Mouse (Mus musculus) kidney, adult 10 weeks (tissue): ENCODE data around the gene Rhbdd2. TPM values are rescaled to one million over a fixed set of nuclear protein-coding genes. Genes with fewer than 3 reads are reported as not detected.

Experiments used
- polyA plus RNA-seq: library from polyadenylated mRNA; stranded (reverse); fragments of 350-450 nt; fragmentation: Illumina TruSeq; extraction: RNeasy Lipid Tissue Mini Kit (QIAGEN cat#74804); gene quantifications from one replicate; pipeline ENCODE4 v1.2.3, GENCODE M21; 2014; ENCODE audit warnings: low read depth, low replicate concordance

The Rhbdd2 gene
- polyA plus RNA-seq: 12.2 TPM

GRCm38 (mm10) chr5:135632117-135632796 is at the start of gene Rhbdd2:
TSS of gene Rhbdd2 (plus strand) at chr5:135632618.

GRCm38 (mm10) chr5:135669741-135670275 is 37.4 kb downstream of the Rhbdd2 start, which contains the start of gene Por:
TSS of gene Por (plus strand) at chr5:135670033.

Other genes starting within 250 kb of the Rhbdd2 start
- gene Pom121, start 238.1 kb upstream of the Rhbdd2 start, polyA plus RNA-seq: 1.6 TPM
- gene Hip1, start 87.5 kb upstream of the Rhbdd2 start, polyA plus RNA-seq: 5.6 TPM
- gene Ccl26, start 69.0 kb upstream of the Rhbdd2 start, polyA plus RNA-seq: not detected
- not detected for gene Ccl24, start 59.6 kb upstream of the Rhbdd2 start, polyA plus RNA-seq
- gene Por, start 37.4 kb downstream of the Rhbdd2 start, polyA plus RNA-seq: 61.0 TPM
- gene Tmem120a, start 111.8 kb downstream of the Rhbdd2 start, polyA plus RNA-seq: 10.0 TPM
- gene Styxl1, start 145.8 kb downstream of the Rhbdd2 start, polyA plus RNA-seq: not detected
- 72.0 TPM for gene Mdh2, start 145.9 kb downstream of the Rhbdd2 start, polyA plus RNA-seq
- gene Srrm3, start 174.3 kb downstream of the Rhbdd2 start, polyA plus RNA-seq: not detected